Mouse (Mus musculus) gastrocnemius, postnatal 4 days (tissue): Measurements from ENCODE around the gene Gm9913. TPM values are rescaled to one million over a fixed set of nuclear protein-coding genes. Genes with fewer than 3 reads are reported as not detected.

Experiments
- DNase-seq, 2 experiments: peaks; one replicate each; pipeline ENCODE4 v3.0.0; 2021 to 2022; ENCODE audit warnings: low spot score in 2 of 2, mixed read lengths in 2 of 2
- total RNA-seq, 2 experiments: library from RNA; stranded (reverse); gene quantifications; 2 replicates each; pipeline ENCODE4 v1.2.3; 2021

Gene Gm9913
- total RNA-seq, 2 experiments from 2014 or later: 0.36 to 0.49 TPM

GRCm38 (mm10) chr2:125544986-125545385 lies 40.1 kb downstream of the Gm9913 start:
- DNase-seq: no peak

DNA sequence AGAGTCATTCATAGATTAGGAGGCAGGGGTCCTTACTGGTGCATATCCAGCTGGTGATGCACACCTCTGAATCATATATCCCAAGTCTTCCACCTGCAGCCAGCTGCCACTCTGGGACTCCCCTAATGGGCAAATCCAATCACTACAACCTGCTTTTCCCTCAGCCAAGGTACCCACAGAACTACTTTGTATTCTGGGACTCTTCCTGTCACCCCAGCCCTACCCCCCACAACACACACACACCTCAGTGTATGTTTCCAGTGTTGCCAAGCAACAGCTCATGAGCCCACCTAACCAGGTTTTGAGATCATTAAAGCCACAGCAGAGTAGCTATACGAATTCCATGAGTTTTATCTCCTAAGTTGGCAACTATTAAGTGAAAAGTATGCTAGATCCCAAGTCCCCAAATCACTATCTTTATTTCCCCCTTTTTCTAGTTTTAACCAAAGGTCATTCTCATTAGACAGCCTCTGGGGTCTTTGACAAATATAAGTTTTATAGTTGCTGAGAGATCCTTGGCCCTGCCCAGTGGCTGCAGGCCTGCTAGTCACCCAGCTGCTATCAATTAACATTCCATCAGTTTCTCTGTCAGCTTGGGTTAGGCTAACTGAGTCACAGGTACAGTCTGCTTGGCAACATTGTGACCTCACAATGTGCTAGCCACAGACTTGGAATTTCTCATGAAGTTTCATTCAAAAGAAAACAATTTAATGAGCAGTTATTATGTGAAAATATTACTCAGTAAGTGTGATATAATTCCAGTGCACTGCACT lies 44.1 kb downstream of the Gm9913 start:
- no peak for DNase-seq

GRCm38 (mm10) chr2:125555830-125556229 lies 50.9 kb downstream of the Gm9913 start:
- no peak for DNase-seq

Other genes with a start within 250 kb of the Gm9913 start
- gene Fbn1, start 2.9 kb downstream of the Gm9913 start, total RNA-seq: 100 to 1,000 TPM; 389 to 440 TPM
- 1 to 10 TPM; 3.5 to 4.4 TPM for gene Cep152, start 120.0 kb downstream of the Gm9913 start, total RNA-seq
- gene Eid1, start 168.0 kb downstream of the Gm9913 start, total RNA-seq: 100 to 1,000 TPM; 115 TPM
- gene Shc4, start 219.1 kb downstream of the Gm9913 start, total RNA-seq: 1 to 10 TPM; 3.9 to 4.1 TPM